Mouse (Mus musculus): ENCODE measurements around the gene Rasl10b. TPM values are rescaled to one million over a fixed set of nuclear protein-coding genes. Genes with fewer than 3 reads are reported as not detected.

Rasl10b gene
- polyA plus RNA-seq (2017; shearing (Covaris generic)): not detected

DNA sequence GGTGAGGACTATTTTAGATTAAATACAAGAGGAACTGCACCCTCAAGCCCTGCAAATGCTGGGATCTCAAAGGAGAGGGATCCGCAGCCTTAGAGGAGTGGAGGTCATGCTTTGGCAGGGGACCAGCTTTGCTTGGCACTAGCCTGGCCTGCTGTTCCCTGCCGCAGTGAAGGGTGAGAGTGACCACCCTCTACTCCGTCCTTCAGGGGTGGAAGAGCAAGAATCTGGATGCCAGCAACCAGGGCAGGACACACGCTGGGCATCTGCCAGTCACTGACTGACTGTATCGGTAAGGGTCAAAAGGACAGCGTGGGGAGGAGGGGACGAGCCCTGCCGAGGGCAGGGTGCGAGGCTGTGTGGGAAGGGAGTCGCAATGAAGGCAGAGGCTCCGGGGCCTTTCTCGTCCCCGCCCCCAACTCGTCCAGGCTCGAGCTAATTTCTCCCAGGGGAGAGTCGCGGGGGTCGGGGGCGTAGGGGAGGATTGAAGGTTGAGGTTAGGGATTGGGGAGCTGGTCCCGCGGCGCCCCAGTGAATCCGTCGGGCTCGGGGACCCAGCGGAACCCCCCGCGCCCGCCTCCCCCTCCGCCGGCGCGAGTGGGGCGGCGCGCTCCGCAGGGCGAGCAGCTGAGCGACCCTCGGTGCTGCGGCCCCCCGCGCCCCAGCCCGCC is at the start of gene Rasl10b:
TSS of gene Rasl10b (plus strand) at position 51 of the 668 bp plus-strand sequence.
- no peak for ATAC-seq

DNA sequence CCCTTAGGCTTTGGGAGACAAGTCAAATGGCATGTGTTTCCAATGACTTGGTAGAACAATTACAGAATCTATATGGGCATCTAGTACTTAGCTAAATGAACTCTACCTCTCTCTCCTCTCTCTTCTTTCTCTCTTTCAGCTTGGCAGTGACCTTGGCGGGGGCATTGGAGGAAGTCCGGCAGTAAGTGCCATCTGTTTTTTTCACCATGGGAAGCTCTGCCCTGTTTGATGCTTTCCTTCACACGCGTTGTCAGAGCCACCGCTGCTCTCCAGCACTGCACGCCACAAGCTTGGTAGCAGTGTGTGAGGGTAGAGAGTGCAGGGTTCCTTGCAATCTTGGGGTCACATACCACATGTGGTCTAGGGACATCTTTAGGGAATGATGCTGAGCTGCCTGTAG is 44.3 kb upstream of the Rasl10b start:
- ATAC-seq: no peak

DNA sequence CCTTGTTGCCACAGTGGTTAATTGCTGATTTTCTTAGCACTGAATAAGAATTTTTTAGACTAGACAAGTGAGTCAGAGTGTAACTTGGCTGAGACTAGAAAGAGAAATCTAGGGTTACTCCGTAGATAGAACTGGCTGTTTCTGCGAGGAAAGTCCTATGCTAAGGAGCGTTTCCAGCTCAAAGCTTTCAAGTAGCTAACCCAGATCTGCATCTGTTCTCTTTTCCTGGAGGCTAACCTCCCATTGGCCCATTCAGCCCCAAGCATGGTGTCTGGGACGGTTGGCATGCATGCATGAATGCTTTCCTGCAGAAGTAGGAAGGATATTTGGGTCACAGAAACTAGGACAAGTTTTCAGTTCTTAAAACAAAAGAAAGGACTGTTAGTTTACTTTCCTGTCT is 37.7 kb upstream of the Rasl10b start:
- ATAC-seq: no peak

DNA sequence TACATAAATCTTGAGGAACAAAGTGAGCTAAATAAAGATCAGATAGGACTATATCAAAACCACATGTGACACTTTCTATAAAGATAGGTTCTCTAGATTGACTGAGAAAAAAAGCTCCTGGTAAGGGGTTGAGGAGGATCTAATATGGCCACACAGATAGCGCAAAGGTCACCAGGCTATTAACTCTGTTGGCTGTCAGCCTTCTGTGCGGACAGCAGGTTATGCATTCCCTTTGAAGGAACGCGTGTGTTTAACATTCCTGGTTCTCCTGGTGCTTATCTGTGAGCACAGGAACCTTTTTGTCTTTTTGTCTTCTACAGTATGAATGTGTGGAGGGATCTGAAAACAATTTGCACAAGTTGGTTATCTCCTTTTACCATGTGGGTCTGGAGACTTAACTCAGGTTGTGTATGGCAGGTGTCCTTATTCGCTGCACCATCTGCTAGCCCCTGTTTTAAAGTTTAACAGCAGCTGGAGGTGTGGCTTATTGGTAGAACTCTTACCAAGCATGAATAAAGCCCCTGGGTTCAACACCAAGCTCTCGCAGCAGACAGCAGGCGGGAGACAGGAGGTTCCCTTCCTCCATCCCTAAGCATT is 29.1 kb upstream of the Rasl10b start:
- no peak for ATAC-seq

DNA sequence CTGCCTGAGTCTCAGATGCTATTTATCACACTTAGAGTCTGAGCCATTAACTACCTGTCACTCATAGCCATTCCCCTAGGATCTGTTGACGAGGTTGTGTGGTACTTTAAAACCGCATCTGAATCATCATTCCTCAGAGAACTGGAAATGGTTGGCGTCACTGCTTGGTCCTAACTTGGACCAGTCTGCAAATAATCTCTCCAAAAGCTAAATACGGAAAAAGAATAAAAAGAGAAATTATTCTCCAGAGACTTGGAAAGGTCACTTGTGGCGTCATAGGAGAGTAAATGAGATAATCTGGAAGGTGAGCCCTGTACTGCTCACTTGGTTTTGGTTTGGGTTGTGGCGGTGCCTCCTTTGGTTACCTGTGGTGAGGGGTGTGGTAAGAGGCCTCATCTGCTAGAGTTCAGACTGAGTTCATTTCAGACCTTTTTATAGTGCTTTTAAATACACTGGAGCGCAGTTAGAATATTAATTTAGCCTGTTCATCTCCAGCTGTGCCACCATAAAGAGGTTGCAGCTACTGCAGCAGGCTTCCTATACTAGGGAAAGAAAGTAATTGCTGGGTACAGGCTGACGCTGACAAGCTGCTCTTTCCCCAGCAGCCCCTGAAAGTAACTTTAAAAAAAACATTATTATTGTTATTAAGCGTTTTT is 25.9 kb upstream of the Rasl10b start:
- no peak for ATAC-seq

DNA sequence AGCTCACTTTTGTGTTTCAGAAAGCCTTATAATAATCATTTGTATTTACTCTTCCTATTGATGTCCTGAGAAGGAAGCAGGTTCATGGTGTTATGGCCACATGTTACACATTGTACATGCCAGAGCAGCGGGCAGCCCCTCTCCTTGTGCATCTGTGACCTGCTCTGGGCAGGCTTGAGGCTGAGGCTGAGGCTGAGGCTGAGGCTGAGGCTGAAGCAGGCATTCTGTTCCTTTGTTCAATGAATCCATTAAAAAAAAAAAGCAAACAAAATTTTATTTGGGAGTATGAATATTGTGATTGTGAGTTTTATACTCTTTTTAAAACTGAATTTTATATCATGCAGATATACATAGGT is 25.4 kb upstream of the Rasl10b start:
- no peak for ATAC-seq

DNA sequence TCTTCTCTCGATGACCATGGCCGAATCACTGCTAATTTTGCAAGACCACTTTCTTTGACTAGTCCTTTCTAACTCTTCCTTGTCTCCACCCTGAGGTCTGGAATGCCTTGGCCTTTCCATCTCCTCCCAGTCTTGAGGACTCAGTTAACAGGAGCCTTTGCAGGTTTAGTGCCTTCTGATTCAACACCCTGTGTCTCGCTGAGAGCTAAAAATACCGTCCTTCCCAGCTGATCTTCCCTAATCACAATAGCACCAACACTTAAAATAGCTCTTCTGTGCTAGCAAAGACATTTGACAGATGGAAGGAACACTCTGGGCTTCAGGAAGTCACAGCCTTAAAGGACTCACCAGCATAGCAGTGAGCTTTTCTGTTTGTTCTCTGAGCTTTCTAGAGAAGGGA is 15.9 kb upstream of the Rasl10b start:
- no peak for ATAC-seq

DNA sequence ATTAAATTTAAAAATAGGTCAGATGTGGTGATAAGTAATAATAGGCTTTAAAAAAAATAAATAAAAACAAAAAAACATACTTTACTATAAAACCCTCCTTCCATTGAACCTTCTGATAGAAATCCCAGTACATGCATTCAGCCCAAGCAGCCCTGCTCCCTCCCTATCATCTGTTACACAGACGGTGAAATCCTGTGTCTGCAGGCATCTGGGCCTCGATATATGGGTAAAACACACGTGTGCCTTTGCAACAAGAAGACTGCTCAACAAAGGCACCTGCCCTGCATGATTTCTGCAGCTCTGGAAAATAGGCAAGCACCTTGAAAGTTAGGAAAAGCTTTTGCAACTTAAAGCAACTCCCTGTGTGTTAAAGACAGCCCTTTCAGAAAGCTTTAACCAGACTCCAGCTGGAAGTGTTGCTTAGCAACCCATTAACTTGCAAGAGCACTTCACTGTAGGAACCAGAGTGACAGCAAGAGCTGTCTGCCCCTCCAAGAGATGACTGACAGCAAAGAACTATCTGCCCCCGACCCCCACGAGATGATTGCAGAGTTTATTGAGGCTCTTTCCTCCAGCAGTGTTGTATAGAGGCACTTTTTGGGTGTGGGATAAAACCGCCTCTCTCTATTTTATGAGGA is 14.0 kb upstream of the Rasl10b start:
- no peak for ATAC-seq

DNA sequence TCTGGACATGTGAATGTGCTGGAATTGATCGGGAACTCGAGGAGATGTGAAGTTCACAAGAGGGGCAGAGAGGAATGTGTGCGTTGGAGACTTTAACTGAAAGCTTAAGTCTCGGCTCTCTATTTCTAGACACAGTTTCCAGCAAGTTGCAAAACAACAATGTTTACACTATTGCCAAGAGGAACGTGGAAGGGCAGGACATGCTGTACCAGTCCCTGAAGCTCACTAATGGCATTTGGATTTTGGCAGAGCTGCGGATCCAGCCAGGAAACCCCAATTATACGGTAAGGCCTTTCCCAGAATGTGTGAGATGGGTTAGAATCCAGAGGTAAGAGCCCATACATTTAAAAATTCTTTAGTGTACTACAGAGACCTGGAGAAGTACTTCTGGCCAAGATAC is 11.3 kb upstream of the Rasl10b start:
- ATAC-seq: no peak

DNA sequence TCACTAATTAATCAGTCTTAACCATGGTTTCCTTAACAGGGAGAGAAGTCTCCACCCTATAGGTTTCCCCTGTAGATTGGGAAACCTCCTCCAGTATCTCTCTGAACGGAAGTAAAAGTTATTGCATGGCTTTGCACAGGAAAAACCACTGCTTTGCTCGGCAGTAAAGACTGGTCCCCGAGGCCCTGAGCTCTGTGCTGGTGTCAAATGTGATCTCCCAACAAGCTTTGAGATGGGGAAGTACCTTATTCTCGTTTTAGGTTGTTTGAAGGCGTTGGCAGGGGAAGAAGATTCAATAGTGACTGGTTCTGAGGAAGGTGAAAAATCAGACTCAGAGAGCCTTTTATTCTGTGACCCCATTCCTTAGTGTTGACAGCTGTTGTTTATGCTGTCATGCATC is 10.2 kb upstream of the Rasl10b start:
- ATAC-seq: no peak

DNA sequence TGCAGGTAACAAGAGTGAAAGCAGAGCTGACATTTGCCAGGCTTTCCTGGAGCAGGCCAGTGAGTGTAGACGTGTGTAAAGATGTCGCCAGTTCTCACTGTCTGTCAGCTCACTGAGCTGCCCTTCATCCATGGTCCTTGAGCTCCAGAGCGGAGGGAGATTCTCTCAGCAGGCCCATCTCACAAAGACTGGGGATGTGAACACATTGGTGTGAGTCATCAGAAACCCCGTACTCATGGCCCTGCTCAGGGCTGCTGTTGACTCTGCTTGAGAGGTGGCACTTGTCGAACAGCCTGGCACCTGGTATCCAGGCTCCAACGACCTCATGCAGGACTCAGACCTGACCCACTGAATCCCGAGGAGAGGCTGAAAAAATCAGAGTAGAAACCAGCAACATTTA is 5.2 kb upstream of the Rasl10b start:
- ATAC-seq: no peak

DNA sequence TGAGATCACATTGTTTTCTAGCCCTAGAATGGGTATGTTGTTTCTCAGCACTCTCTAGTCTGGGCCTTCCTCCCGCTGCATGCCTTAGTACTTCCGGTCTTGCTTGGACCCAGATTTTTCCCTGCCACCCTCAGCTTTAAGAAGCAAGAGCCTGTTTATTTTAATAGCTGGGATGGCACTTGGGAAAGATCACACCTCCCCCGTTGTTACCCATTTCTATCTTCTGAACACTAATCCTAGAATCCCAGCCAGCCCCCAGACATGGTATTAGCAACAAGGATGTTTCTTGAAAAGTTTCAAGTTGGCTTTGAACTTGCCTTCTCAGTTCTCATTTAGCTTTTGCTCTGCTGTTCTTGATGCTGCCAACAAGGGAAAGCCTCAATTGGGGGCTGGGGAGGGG is 2.5 kb upstream of the Rasl10b start:
- ATAC-seq: no peak

DNA sequence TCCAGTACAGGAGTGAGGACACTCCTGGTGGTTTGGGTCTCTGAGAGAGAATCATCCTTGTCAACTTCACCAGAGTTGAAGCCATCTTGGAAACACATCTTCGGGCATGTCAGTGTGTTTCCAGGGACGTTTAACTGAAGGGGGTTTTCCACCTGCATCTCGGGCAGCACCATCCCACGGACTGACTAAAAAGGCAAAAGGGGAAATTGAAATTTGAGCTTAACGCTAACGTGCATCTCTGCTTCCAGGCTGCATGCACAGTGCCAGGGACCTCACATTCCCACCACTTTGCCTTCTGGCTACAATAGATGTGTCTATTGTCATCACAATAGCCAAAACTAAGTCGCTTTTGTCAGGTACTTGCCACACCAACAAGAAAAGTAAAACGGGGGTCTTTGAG is 695 bp upstream of the Rasl10b start:
- no peak for ATAC-seq

DNA sequence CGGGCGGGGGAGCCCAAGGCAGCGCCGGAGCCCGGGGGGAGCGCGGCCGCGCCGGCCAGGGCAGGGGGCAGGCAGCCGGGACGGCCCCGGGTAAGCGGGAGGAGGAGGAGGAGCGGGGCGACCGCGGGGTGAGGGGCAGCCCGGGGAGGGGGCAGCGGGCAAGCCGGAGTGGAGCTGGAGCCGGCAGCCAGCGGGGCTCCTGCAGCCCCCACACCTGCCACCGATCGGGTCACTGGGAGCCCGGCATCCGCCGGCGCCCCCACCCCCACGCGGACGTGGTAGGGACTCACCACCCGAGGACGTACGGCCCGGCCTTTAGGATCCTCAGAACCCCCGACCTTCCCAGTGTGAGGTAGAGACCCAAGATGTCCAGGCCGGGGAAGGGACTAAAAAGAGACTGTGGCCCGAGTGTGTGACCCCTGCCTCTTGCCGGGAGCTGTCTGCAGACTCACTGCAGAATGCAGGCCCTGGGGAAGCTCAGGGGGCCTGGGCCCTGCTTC is 905 bp downstream of the Rasl10b start:
- no peak for ATAC-seq

DNA sequence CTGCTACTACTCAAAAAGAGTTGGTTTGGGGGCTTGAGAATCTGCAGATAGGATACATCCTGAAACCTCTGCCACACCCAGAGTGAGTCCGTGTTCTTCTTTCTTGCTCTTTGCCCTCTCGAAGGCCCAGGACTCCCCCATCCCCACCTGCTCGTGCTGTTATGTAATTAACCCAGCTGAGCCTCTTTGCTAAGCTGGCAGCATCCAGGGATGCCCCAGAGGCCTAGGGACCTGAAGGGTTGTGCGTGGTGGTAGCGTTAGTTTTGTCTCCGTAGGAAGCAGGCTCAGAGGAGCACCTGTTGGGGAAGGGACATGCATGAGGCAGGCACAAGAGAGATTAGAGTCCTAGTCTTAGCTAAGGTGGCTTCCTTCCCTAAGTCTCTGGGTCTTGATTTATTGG is 1.6 kb downstream of the Rasl10b start:
- ATAC-seq: no peak

DNA sequence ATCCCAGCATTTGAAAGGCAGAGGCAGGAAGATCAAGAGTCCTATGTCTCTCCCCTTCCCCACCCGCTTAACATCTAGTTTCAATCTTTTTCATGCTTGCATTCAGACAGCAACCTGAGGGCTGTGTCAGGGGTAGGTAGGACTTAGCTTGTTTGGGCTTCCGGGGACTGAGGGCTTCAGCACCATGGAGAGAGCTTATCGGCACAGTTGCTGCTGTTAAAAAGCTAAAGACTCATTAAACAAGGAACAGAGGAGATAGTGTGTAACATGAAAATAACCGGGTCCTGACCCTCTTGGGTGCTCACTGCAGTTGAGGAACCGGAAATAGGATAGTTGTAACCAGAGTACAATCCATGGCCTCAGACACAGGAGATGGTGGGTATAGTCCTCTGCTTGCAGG is 8.1 kb downstream of the Rasl10b start:
- no peak for ATAC-seq

DNA sequence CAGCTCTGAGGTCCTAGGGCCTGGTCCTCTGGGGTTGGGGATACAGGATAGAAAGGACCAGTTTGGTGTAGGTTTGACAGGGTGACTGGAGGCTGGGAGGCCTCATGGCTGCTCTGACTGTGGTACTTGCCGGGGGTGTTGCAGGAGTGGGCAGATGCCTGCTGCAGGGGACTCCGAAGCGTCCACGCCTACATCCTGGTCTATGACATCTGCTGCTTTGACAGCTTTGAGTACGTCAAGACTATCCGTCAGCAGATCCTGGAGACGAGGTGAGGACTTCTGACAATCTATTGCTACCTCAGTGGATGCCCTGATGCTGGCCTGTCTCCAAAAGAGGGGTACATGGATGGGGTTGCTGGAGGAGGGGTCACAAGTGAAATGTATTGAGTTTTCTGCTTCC is 8.8 kb downstream of the Rasl10b start:
- ATAC-seq: no peak

DNA sequence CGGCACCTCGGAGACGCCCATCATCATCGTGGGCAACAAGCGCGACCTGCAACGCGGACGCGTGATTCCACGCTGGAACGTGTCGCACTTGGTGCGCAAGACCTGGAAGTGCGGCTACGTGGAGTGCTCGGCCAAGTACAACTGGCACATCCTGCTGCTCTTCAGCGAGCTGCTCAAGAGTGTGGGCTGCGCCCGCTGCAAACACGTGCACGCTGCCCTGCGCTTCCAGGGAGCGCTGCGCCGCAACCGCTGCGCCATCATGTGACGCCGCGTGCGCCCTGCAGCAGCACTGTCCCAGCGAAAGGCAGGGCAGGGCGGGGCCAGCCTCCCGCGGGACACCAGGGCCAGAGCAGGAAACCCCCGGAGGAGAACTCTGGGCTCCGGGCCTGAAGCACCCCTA is 9.6 kb downstream of the Rasl10b start:
- no peak for ATAC-seq

DNA sequence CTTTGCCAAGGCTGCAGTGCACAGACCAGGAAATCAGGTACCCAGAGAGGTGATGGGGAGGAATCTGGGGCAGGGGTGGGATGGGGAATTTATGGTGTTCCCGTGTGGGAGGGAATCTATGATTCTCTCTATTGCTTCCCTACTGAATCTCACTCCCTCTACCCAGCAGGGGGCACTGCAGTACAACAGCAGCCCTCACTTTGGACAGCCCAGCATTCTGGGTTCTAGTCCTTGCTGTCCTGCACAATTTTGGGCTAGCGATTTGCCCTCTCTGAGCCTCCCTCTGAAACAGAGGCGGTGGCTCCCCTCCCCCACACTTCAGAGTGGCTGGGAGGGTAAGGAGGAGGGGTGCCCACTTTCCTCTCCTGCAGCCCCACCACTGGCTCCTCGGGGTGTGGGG is 11.4 kb downstream of the Rasl10b start:
- no peak for ATAC-seq

DNA sequence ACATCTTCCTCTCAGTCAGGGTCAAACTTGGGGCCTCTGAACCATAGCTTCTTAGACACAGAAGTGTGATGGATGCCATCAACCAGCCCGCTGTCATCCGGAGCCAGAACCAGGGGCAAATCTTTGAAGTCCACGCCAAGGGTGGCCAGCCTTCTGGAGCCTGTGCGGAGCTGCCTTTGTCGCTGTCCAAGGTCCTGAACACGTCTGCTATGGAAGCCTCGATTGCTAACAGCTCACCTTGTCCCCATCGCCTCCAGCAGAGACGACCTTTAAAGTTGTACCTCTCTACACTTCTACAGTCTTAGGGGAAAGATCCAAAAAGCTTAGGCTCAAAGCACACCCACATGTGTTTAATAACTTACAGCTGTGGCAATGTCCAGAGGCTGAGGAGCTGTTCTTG is 12.4 kb downstream of the Rasl10b start:
- no peak for ATAC-seq

DNA sequence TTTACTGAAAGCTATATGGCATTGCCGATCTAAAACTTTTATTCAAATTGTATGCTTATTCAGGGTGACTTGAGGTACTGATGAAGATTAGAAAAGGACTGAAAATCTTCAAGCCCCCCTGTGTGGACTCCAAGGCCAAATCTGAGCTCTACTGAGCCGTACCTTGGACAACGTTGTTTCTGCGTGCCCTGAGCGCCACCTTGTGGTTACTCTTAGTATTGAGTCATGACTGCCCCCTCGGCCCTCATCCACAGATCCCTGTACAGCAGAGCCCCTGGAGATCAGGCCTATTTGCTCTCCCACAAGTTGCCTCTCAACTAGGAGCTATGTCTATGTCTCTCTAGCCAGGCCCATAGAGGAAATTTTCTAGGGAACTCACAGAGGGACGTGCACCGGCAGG is 15.7 kb downstream of the Rasl10b start:
- no peak for ATAC-seq

DNA sequence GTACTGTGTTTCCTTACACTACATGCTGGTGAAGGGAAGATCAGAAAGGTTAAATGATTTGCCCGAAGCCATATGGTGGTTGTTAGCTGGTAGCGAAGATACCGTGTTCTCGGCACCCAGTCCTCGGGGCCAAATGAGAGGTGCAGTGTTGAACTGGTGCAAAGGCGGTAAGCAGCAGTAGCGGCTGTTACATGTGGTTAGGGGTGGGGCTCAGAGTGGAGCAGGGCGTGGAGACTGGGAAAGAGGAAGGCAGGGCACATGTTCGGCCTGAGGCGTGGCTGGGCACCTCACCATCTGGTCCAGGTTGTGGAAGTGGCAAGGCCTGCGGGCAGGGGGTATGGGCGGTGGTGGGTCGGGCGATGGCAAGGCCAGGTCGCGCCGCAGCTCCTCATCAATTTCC is 18.0 kb downstream of the Rasl10b start:
- ATAC-seq: no peak

DNA sequence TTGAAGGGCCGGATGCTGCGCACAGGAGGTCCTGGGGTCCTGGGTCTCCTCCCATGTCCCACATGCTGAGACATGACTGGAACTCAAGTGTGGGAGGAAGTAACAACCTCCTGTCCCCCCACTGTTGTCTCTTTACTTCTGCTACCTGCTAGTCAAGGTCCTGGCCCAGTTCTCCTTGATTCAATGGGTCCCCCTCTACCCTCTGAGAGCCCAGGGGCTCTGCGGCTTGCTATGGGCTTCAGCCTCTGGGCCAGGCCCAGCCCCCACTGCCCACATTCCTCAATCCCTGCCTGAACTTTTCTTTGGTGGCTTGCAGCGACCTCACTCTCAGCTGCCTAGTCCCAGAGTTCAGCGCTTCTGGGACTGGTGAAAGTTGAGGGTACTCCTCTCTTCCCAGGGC is 20.4 kb downstream of the Rasl10b start, which contains the start of gene Gas2l2:
TSS of gene Gas2l2 (minus strand) at position 101 of the 400 bp plus-strand sequence.
- ATAC-seq: no peak

DNA sequence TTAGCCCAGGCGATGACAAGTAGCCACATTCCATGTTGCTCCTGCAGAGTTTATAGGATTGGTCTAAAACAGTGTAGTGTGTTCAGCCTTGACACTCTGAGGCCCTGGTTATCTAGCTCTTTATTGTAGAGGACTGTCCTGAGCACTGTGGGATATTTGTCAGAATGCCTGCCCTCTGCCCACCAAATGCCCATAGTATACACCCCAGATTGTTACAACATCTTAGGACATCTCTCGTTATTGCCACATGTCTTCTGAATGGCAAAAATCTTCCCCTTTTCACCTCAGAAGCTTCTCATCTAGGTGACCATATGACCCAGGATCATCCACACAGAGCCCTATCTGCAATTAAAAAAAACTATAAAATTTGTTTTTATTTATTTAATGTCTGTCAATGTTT is 23.6 kb downstream of the Rasl10b start:
- ATAC-seq: no peak

All from inflammation-experienced regulatory T-cells, adult 6 months (primary cell).